Mouse (Mus musculus) midbrain, embryonic 11.5 days (tissue): ENCODE measurements at regions not wholly inside any gene's neighbourhood (a gene's known extent, or its start where the extent isn't known, plus 50 kb on each side); places are given as distances from the start of the nearest gene placed in this dataset.
A peak's percentile ranks its signal among the peaks of the same experiment; 100 is the strongest.
"Not testable (repeated sequence)": the region's sequence is repeated elsewhere in the genome, so short reads cannot be mapped to it uniquely, and the experiment has no call there.

Experiments
- ATAC-seq: fragments of 200-750 bp; cut with Nextera tagmentation; 2 replicates; pipeline ENCODE4 v1.8.0; 2017; ENCODE audit warnings: moderate TSS enrichment, moderate library complexity; ENCODE audit not compliant: low FRiP score
- DNase-seq: peaks from one replicate; pipeline ENCODE4 v3.0.0; 2015; ENCODE audit warnings: low spot score; ENCODE audit errors: missing footprints
- H3K27ac ChIP-seq: fragments of 300-500 bp; sonication (generic); 2 replicates; pipeline ENCODE4 v1.5.1; 2014; ENCODE audit warnings: low read depth, low read length
- H3K27me3 ChIP-seq: fragments of 300-500 bp; sonication (generic); 2 replicates; pipeline ENCODE4 v1.6.1; 2014; ENCODE audit warnings: mild to moderate bottlenecking, low read length, moderate library complexity, mixed read lengths; ENCODE audit not compliant: control insufficient read depth, insufficient read depth
- H3K36me3 ChIP-seq: fragments of 300-500 bp; sonication (generic); 2 replicates; pipeline ENCODE4 v1.6.1; 2014; ENCODE audit warnings: mild to moderate bottlenecking, low read length, moderate library complexity, mixed read lengths; ENCODE audit not compliant: control insufficient read depth, insufficient read depth
- H3K4me1 ChIP-seq: fragments of 300-500 bp; sonication (generic); 2 replicates; pipeline ENCODE4 v1.6.1; 2014; ENCODE audit warnings: low read length; ENCODE audit not compliant: control insufficient read depth, insufficient read depth
- H3K4me2 ChIP-seq: fragments of 300-500 bp; sonication (generic); 2 replicates; pipeline ENCODE4 v1.6.1; 2014; ENCODE audit warnings: mild to moderate bottlenecking, moderate library complexity
- H3K4me3 ChIP-seq: fragments of 300-500 bp; sonication (generic); 2 replicates; pipeline ENCODE4 v1.5.1; 2014; ENCODE audit warnings: low read depth, low read length
- H3K9ac ChIP-seq: fragments of 300-500 bp; sonication (generic); 2 replicates; pipeline ENCODE4 v1.6.1; 2014; ENCODE audit warnings: low read length
- H3K9me3 ChIP-seq: fragments of 300-500 bp; sonication (generic); 2 replicates; pipeline ENCODE4 v1.6.1; 2016; ENCODE audit warnings: low read length; ENCODE audit not compliant: control insufficient read depth
- WGBS: fragments of 180-500 bp; shearing (Covaris S2); extraction: QIAGEN DNeasy Blood & Tissue Kit; methylation state at CpG from one replicate; pipeline ENCODE4 v1.1.7; 2014; 5-methylcytosine and 5-hydroxymethylcytosine counted together

GRCm38 (mm10) chr1:176534417-176534816 lies 259.3 kb upstream of the Pld5 start:
- H3K36me3 ChIP-seq: no peaks in the 10 kb centered on the region
- H3K27ac ChIP-seq: no peak overlapping the region
- no peaks in the 10 kb centered on the region for H3K4me1 ChIP-seq
- no peaks in the 10 kb centered on the region for H3K9me3 ChIP-seq
- H3K9ac ChIP-seq: no peak overlapping the region
- H3K27me3 ChIP-seq: no peaks in the 10 kb centered on the region
- no peak for DNase-seq
- 89% methylated on average over 4 of the region's 4 CpGs for WGBS
- no peak overlapping the region for H3K4me3 ChIP-seq
- ATAC-seq: no peak
- H3K4me2 ChIP-seq: no peak overlapping the region

GRCm38 (mm10) chr1:176529037-176529436 lies 253.9 kb upstream of the Pld5 start:
- no peaks in the 10 kb centered on the region for H3K27me3 ChIP-seq
- no peak overlapping the region for H3K27ac ChIP-seq
- no peak overlapping the region for H3K4me3 ChIP-seq
- no peak for DNase-seq
- no peaks in the 10 kb centered on the region for H3K4me1 ChIP-seq
- ATAC-seq: peak; percentile 46; the same call in 1 of the 2 replicates
- H3K9ac ChIP-seq: no peak overlapping the region
- H3K9me3 ChIP-seq: no peaks in the 10 kb centered on the region
- no peak overlapping the region for H3K4me2 ChIP-seq
- H3K36me3 ChIP-seq: no peaks in the 10 kb centered on the region
- 71% methylated on average over 2 of the region's 2 CpGs for WGBS

GRCm38 (mm10) chr1:176511467-176511866 lies 236.4 kb upstream of the Pld5 start:
- H3K4me2 ChIP-seq: no peak overlapping the region
- DNase-seq: no peak
- no peak overlapping the region for H3K27ac ChIP-seq
- no peaks in the 10 kb centered on the region for H3K27me3 ChIP-seq
- H3K9me3 ChIP-seq: no peaks in the 10 kb centered on the region
- no peak for ATAC-seq
- no peaks in the 10 kb centered on the region for H3K36me3 ChIP-seq
- H3K4me3 ChIP-seq: no peak overlapping the region
- WGBS: 91% methylated on average over 3 of the region's 3 CpGs
- H3K9ac ChIP-seq: no peak overlapping the region
- H3K4me1 ChIP-seq: no peaks in the 10 kb centered on the region

- Histone ChIP-seq H3K4me2 (no peak overlapping the region), H3K36me3 (no peaks in the 10 kb centered on the region), H3K4me1 (no peaks in the 10 kb centered on the region), H3K9me3 (no peaks in the 10 kb centered on the region), H3K27ac (no peak overlapping the region), H3K4me3 (no peak overlapping the region), H3K9ac (no peak overlapping the region), H3K27me3 (no peaks in the 10 kb centered on the region)
- DNase-seq (no peak), ATAC-seq (no peak)
- 85% methylated on average over 3 of the region's 3 CpGs for WGBS
Observed at GRCm38 (mm10) chr1:176505441-176505840, 230.3 kb upstream of the Pld5 start.

- not testable (repeated sequence) for H3K4me3 ChIP-seq, H3K9ac ChIP-seq, H3K4me1 ChIP-seq, H3K9me3 ChIP-seq, H3K27ac ChIP-seq, H3K4me2 ChIP-seq, ATAC-seq, DNase-seq, H3K27me3 ChIP-seq, H3K36me3 ChIP-seq
- WGBS: 84% methylated on average over 6 of the region's 6 CpGs
Observed at GRCm38 (mm10) chr1:176504731-176505130, 229.6 kb upstream of the Pld5 start.

- Histone ChIP-seq H3K27ac (no peak overlapping the region), H3K9me3 (no peaks in the 10 kb centered on the region), H3K4me2 (no peak overlapping the region), H3K27me3 (no peaks in the 10 kb centered on the region), H3K9ac (no peak overlapping the region), H3K4me3 (no peak overlapping the region), H3K4me1 (no peaks in the 10 kb centered on the region), H3K36me3 (no peaks in the 10 kb centered on the region)
- ATAC-seq (no peak), DNase-seq (no peak)
- WGBS: 87% methylated on average over 6 of the region's 6 CpGs
Observed at GRCm38 (mm10) chr1:176499010-176499650, 224.0 kb upstream of the Pld5 start.

- no peaks in the 10 kb centered on the region for H3K4me1 ChIP-seq
- H3K9me3 ChIP-seq: no peaks in the 10 kb centered on the region
- H3K4me3 ChIP-seq: no peak overlapping the region
- 88% methylated on average over 1 of the region's 1 CpGs for WGBS
- no peak overlapping the region for H3K9ac ChIP-seq
- ATAC-seq: no peak
- DNase-seq: no peak
- no peak overlapping the region for H3K27ac ChIP-seq
- no peaks in the 10 kb centered on the region for H3K36me3 ChIP-seq
- H3K4me2 ChIP-seq: no peak overlapping the region
- H3K27me3 ChIP-seq: no peaks in the 10 kb centered on the region
Observed at GRCm38 (mm10) chr1:176468560-176468959, 193.4 kb upstream of the Pld5 start.

- H3K9me3 ChIP-seq: no peaks in the 10 kb centered on the region
- 92% methylated on average over 5 of the region's 5 CpGs for WGBS
- H3K4me3 ChIP-seq: no peak overlapping the region
- H3K4me2 ChIP-seq: no peak overlapping the region
- no peak overlapping the region for H3K27ac ChIP-seq
- H3K36me3 ChIP-seq: no peaks in the 10 kb centered on the region
- ATAC-seq: no peak
- H3K9ac ChIP-seq: no peak overlapping the region
- no peak for DNase-seq
- H3K4me1 ChIP-seq: no peaks in the 10 kb centered on the region
- H3K27me3 ChIP-seq: no peaks in the 10 kb centered on the region
Observed at GRCm38 (mm10) chr1:176462125-176462524, 187.0 kb upstream of the Pld5 start.

GRCm38 (mm10) chr1:176446735-176447134 lies 171.6 kb upstream of the Pld5 start:
- ATAC-seq (no peak), DNase-seq (no peak)
- no peak overlapping the region for H3K4me2 ChIP-seq
- H3K9me3 ChIP-seq: no peaks in the 10 kb centered on the region
- no peak overlapping the region for H3K27ac ChIP-seq
- H3K4me3 ChIP-seq: no peak overlapping the region
- H3K9ac ChIP-seq: no peak overlapping the region
- no peaks in the 10 kb centered on the region for H3K27me3 ChIP-seq
- H3K36me3 ChIP-seq: no peaks in the 10 kb centered on the region
- H3K4me1 ChIP-seq: no peaks in the 10 kb centered on the region
- WGBS: 74% methylated on average over 4 of the region's 4 CpGs
